Mouse (Mus musculus) hindlimb bud, embryonic 11.5 days (tissue): ENCODE measurements around the gene Casq2.

Experiments
- DNase-seq: peaks from one replicate; pipeline ENCODE4 v3.0.0-alpha.2; 2012; ENCODE audit warnings: low read depth, low spot score; ENCODE audit errors: extremely low spot score

Casq2 gene

GRCm38 (mm10) chr3:102131627-102132324 is 45.6 kb downstream of the Casq2 start:
- DNase-seq, result no peak

GRCm38 (mm10) chr3:102135389-102136113 is 49.3 kb downstream of the Casq2 start:
- no peak for DNase-seq

- DNase-seq, result no peak
Observed at GRCm38 (mm10) chr3:102137158-102137557, 50.9 kb downstream of the Casq2 start.

- DNase-seq, result no peak
Observed at GRCm38 (mm10) chr3:102138899-102139298, 52.7 kb downstream of the Casq2 start.

- no peak for DNase-seq
Observed at GRCm38 (mm10) chr3:102140606-102141005, 54.4 kb downstream of the Casq2 start.

- DNase-seq, result no peak
Observed at GRCm38 (mm10) chr3:102141451-102141850, 55.2 kb downstream of the Casq2 start.

- no peak for DNase-seq
Observed at GRCm38 (mm10) chr3:102141893-102142292, 55.7 kb downstream of the Casq2 start.

GRCm38 (mm10) chr3:102142947-102143346 is 56.7 kb downstream of the Casq2 start:
- DNase-seq, result no peak

- DNase-seq, result no peak
Observed at GRCm38 (mm10) chr3:102143536-102143935, 57.3 kb downstream of the Casq2 start.

- DNase-seq, result no peak
Observed at GRCm38 (mm10) chr3:102144401-102144800, 58.2 kb downstream of the Casq2 start.

GRCm38 (mm10) chr3:102145645-102146386 is 59.6 kb downstream of the Casq2 start:
- DNase-seq, result no peak

GRCm38 (mm10) chr3:102146428-102146827 is 60.2 kb downstream of the Casq2 start:
- DNase-seq, result no peak

- DNase-seq, result no peak
Observed at GRCm38 (mm10) chr3:102147189-102147588, 61.0 kb downstream of the Casq2 start.

- DNase-seq, result no peak
Observed at GRCm38 (mm10) chr3:102149941-102150340, 63.7 kb downstream of the Casq2 start.

- no peak for DNase-seq
Observed at GRCm38 (mm10) chr3:102151850-102152249, 65.6 kb downstream of the Casq2 start.

GRCm38 (mm10) chr3:102152471-102152870 is 66.3 kb downstream of the Casq2 start:
- no peak for DNase-seq

- no peak for DNase-seq
Observed at GRCm38 (mm10) chr3:102152872-102153271, 66.7 kb downstream of the Casq2 start.

GRCm38 (mm10) chr3:102154107-102154506 is 67.9 kb downstream of the Casq2 start:
- DNase-seq, result no peak

- DNase-seq, result no peak
Observed at GRCm38 (mm10) chr3:102156737-102157136, 70.5 kb downstream of the Casq2 start.

GRCm38 (mm10) chr3:102157652-102158051 is 71.4 kb downstream of the Casq2 start:
- DNase-seq, result no peak

- no peak for DNase-seq
Observed at GRCm38 (mm10) chr3:102158759-102159422, 72.7 kb downstream of the Casq2 start.
